Mouse (Mus musculus) MEL (cell line): ENCODE data around the gene Lig4. TPM values are rescaled to one million over a fixed set of nuclear protein-coding genes. Genes with fewer than 3 reads are reported as not detected.

Source experiments
- DNase-seq: peaks from one replicate; pipeline ENCODE4 v3.0.0; 2011; ENCODE audit warnings: low read depth, low spot score
- H3K27ac ChIP-seq: 2 replicates; pipeline ENCODE4 v1.5.1; 2012; ENCODE audit warnings: low read depth, mild to moderate bottlenecking, control low read depth, low read length, moderate library complexity; ENCODE audit not compliant: control insufficient read depth
- H3K27me3 ChIP-seq, 2 experiments: fragments of 150-350 bp in 1 of 2; sonication (generic) in 1 of 2; 2 replicates each; pipeline ENCODE4 v1.6.1; 2012; ENCODE audit warnings: low read length in 2 of 2, mild to moderate bottlenecking in 2 of 2, improper control_type of control experiment in 1 of 2, moderate library complexity in 1 of 2; ENCODE audit not compliant: insufficient read depth in 2 of 2, control insufficient read depth in 1 of 2
- H3K36me3 ChIP-seq, 2 experiments: 2 replicates each; pipeline ENCODE4 v1.6.1; 2012 to 2014; ENCODE audit warnings: low read length in 2 of 2, improper control_type of control experiment in 1 of 2, inconsistent platforms in 1 of 2, mild to moderate bottlenecking in 1 of 2; ENCODE audit not compliant: insufficient read depth in 2 of 2, control insufficient read depth in 1 of 2
- H3K4me1 ChIP-seq, 2 experiments: fragments of 150-350 bp in 1 of 2; sonication (generic) in 1 of 2; 2 replicates each; pipeline ENCODE4 v1.6.1; 2012; ENCODE audit warnings: low read length in 2 of 2, improper control_type of control experiment in 1 of 2, mild to moderate bottlenecking in 1 of 2; ENCODE audit not compliant: insufficient read depth in 2 of 2, control insufficient read depth in 1 of 2
- H3K4me3 ChIP-seq, 2 experiments: fragments of 150-350 bp in 1 of 2; sonication (generic) in 1 of 2; 2 replicates each; pipeline ENCODE4 v1.5.1; 2012; ENCODE audit warnings: low read depth in 2 of 2, low read length in 2 of 2, mild to moderate bottlenecking in 2 of 2, moderate library complexity in 2 of 2, control low read depth in 1 of 2, improper control_type of control experiment in 1 of 2; ENCODE audit not compliant: control insufficient read depth in 1 of 2, insufficient read depth in 1 of 2
- H3K79me2 ChIP-seq: 2 replicates; pipeline ENCODE4 v1.6.1; 2012; ENCODE audit warnings: mild to moderate bottlenecking, low read length, moderate library complexity; ENCODE audit not compliant: control insufficient read depth, poor library complexity, insufficient read depth
- H3K9ac ChIP-seq: 2 replicates; pipeline ENCODE4 v1.6.1; 2012; ENCODE audit warnings: low read depth, mild to moderate bottlenecking, control low read depth, low read length, moderate library complexity; ENCODE audit not compliant: control insufficient read depth, poor library complexity, severe bottlenecking
- H3K9me3 ChIP-seq: fragments of 150-350 bp; sonication (generic); replicated peaks from 2 replicates; pipeline ENCODE4 v1.6.1; 2012; ENCODE audit warnings: mild to moderate bottlenecking, low read length, improper control_type of control experiment, moderate library complexity; ENCODE audit not compliant: insufficient read depth
- BHLHE40 ChIP-seq: IDR thresholded peaks from 2 replicates; pipeline ENCODE4 v1.6.1; 2012; ENCODE audit warnings: low read depth, mild to moderate bottlenecking, inconsistent platforms, low read length, improper control_type of control experiment, borderline replicate concordance
- CHD1 ChIP-seq: IDR thresholded peaks from 2 replicates; pipeline ENCODE4 v1.6.1; 2012; ENCODE audit warnings: low read depth, mild to moderate bottlenecking, inconsistent platforms, low read length, improper control_type of control experiment
- CHD2 ChIP-seq: IDR thresholded peaks from 2 replicates; pipeline ENCODE4 v1.6.1; 2011; ENCODE audit warnings: low read length, improper control_type of control experiment
- E2F4 ChIP-seq: IDR thresholded peaks from 2 replicates; pipeline ENCODE4 v1.6.1; 2011; ENCODE audit warnings: low read depth, low read length, improper control_type of control experiment, borderline replicate concordance
- EP300 ChIP-seq, 2 experiments: IDR thresholded peaks; 2 replicates each; pipeline ENCODE4 v1.6.1; 2011; ENCODE audit warnings: improper control_type of control experiment in 2 of 2, low read length in 2 of 2, low read depth in 1 of 2, mild to moderate bottlenecking in 1 of 2
- ETS1 ChIP-seq: IDR thresholded peaks from 2 replicates; pipeline ENCODE4 v1.6.1; 2012; ENCODE audit warnings: low read depth, mild to moderate bottlenecking, inconsistent platforms, low read length, improper control_type of control experiment, moderate library complexity
- GATA1 ChIP-seq: IDR thresholded peaks from 2 replicates; pipeline ENCODE4 v1.6.1; 2011; ENCODE audit warnings: low read depth, low read length, improper control_type of control experiment
- HCFC1 ChIP-seq: IDR thresholded peaks from 2 replicates; pipeline ENCODE4 v1.6.1; 2012; ENCODE audit warnings: low read depth, mild to moderate bottlenecking, inconsistent platforms, low read length, improper control_type of control experiment, moderate library complexity
- KAT2A ChIP-seq: conservative IDR thresholded peaks from 2 replicates; pipeline ENCODE4 v1.6.1; 2012; ENCODE audit warnings: low read depth, low read length, improper control_type of control experiment, inconsistent platforms
- MAX ChIP-seq: IDR thresholded peaks from 2 replicates; pipeline ENCODE4 v1.6.1; 2011; ENCODE audit warnings: low read length, improper control_type of control experiment
- MYB ChIP-seq: IDR thresholded peaks from 2 replicates; pipeline ENCODE4 v1.6.1; 2011; ENCODE audit warnings: mild to moderate bottlenecking, low read depth, low read length, improper control_type of control experiment
- MYC ChIP-seq: IDR thresholded peaks from 2 replicates; pipeline ENCODE4 v1.6.1; 2011; ENCODE audit warnings: low read depth, mild to moderate bottlenecking, low read length, improper control_type of control experiment, moderate library complexity
- NELFE ChIP-seq: IDR thresholded peaks from 2 replicates; pipeline ENCODE4 v1.6.1; 2011; ENCODE audit warnings: low read depth, low read length, improper control_type of control experiment
- NRF1 ChIP-seq: IDR thresholded peaks from 2 replicates; pipeline ENCODE4 v1.6.1; 2014; ENCODE audit warnings: low read depth, mild to moderate bottlenecking, inconsistent platforms, low read length, improper control_type of control experiment, moderate library complexity; ENCODE audit not compliant: poor library complexity, insufficient read depth, severe bottlenecking
- POLR2AphosphoS2 ChIP-seq: IDR thresholded peaks from 2 replicates; pipeline ENCODE4 v1.6.1; 2011; ENCODE audit warnings: low read length, improper control_type of control experiment
- RCOR1 ChIP-seq: IDR thresholded peaks from 2 replicates; pipeline ENCODE4 v1.6.1; 2012; ENCODE audit warnings: low read depth, mild to moderate bottlenecking, inconsistent platforms, low read length, improper control_type of control experiment
- SIN3A ChIP-seq: IDR thresholded peaks from 2 replicates; pipeline ENCODE4 v1.6.1; 2012; ENCODE audit warnings: low read length, improper control_type of control experiment, inconsistent platforms
- TAL1 ChIP-seq: IDR thresholded peaks from 2 replicates; pipeline ENCODE4 v1.6.1; 2012; ENCODE audit warnings: mild to moderate bottlenecking, inconsistent platforms, low read length, moderate library complexity, mixed read lengths
- TBP ChIP-seq: IDR thresholded peaks from 2 replicates; pipeline ENCODE4 v1.8.0; 2011; ENCODE audit warnings: low read depth, low read length, improper control_type of control experiment
- TCF12 ChIP-seq: IDR thresholded peaks from 2 replicates; pipeline ENCODE4 v1.6.1; 2014; ENCODE audit warnings: low read depth, mild to moderate bottlenecking, inconsistent platforms, low read length, improper control_type of control experiment, moderate library complexity
- UBTF ChIP-seq: IDR thresholded peaks from 2 replicates; pipeline ENCODE4 v1.6.1; 2012; ENCODE audit warnings: low read depth, mild to moderate bottlenecking, inconsistent platforms, low read length, improper control_type of control experiment, moderate library complexity, borderline replicate concordance; ENCODE audit not compliant: insufficient read depth
- USF2 ChIP-seq, 2 experiments: IDR thresholded peaks; 2 replicates each; pipeline ENCODE4 v1.6.1; 2011 to 2012; ENCODE audit warnings: improper control_type of control experiment in 2 of 2, low read length in 2 of 2, borderline replicate concordance in 1 of 2, inconsistent platforms in 1 of 2, low read depth in 1 of 2, mild to moderate bottlenecking in 1 of 2; ENCODE audit not compliant: insufficient read depth in 1 of 2
- ZNF384 ChIP-seq: IDR thresholded peaks from 2 replicates; pipeline ENCODE4 v1.6.1; 2012; ENCODE audit warnings: low read depth, mild to moderate bottlenecking, inconsistent platforms, low read length, improper control_type of control experiment
- polyA plus RNA-seq, 2 experiments: library from polyadenylated mRNA; stranded (reverse) in 1 of 2; unstranded in 1 of 2; fragments of >175 nt in 1 of 2; fragments of >200 nt in 1 of 2; gene quantifications; 2 replicates each; pipeline versions ENCODE4 v1.2.1 to v1.2.4; 2012; ENCODE audit warnings: low replicate concordance in 2 of 2, low read depth in 1 of 2; ENCODE audit not compliant: insufficient read length in 2 of 2, insufficient read depth in 1 of 2, missing spikeins in 1 of 2
- total RNA-seq: library from RNA; depleted of rRNA; stranded (reverse); fragments of 300-350 nt; gene quantifications from 2 replicates; pipeline ENCODE4 v1.2.3, GENCODE M21; 2012

Lig4 gene
- total and polyA plus RNA-seq, 3 experiments, result 1.7 to 3.6 TPM; not detected in 1

DNA sequence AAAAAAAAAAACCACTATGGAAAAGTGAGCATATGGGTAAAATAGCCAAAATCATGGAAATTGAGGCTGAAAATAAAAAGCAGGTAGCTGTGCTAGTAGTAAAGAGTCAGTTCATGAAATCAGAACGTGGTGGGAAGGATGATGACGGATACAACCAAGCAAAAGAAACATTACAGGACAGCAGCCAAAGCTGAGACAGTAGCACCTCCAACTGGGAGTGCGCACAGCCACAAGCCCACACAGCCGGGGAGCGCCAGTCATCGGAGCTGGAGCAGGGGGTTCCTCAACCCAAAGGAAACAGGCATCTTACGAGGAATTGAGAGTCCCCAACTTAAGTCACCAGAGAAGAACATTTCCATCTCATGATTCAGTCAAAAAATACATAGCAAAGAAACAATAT lies 26.6 kb upstream of the Lig4 start:
- H3K4me3 ChIP-seq, result no peak overlapping the region
- no peaks in the 10 kb centered on the region for H3K79me2 ChIP-seq
- no peak for TF ChIP-seq HCFC1
- TF ChIP-seq NRF1, result no peak
- TF ChIP-seq TCF12, result no peak
- no peak for TF ChIP-seq USF2 (IDR thresholded peaks at IDR 0.05; ENCODE audit: borderline replicate concordance in 1 of 2, insufficient read depth in 1 of 2, low read depth in 1 of 2, low read length in 2 of 2)
- no peak for TF ChIP-seq ETS1
- no peak for TF ChIP-seq E2F4
- TF ChIP-seq TAL1, result no peak
- TF ChIP-seq CHD2, result no peak
- no peak for TF ChIP-seq ZNF384
- TF ChIP-seq MYC, result no peak
- no peak for TF ChIP-seq BHLHE40
- no peak for TF ChIP-seq GATA1
- no peaks in the 10 kb centered on the region for H3K36me3 ChIP-seq
- no peaks in the 10 kb centered on the region for H3K9me3 ChIP-seq
- H3K4me1 ChIP-seq, result no peaks in the 10 kb centered on the region
- no peak for DNase-seq
- no peak overlapping the region for H3K27ac ChIP-seq
- no peak overlapping the region for H3K9ac ChIP-seq
- no peaks in the 10 kb centered on the region for H3K27me3 ChIP-seq

DNA sequence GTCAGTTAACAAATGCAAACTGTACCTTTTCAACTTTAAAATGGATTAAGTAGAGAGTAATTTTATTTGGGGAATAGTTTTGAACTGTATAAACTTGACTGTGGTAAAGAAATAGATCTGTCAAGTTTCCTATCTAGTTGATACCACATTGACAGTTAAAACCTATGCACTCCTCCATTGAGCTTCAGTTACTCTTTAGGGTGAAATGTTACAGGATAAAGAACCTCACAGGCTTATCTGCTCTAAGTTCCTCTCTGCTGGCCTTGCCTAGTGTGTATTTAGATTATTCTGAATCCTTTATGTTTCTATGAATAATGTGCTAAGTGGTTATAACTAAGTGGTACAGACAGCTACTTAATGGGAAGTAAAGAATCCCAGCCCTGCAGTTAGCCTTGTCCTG lies 2.7 kb upstream of the Lig4 start:
- Histone ChIP-seq H3K4me1 (peaks cover 0 to 20% of the 10 kb centered on the region in 2 experiments; a peak in 3 of 4 replicates), H3K36me3 (peaks cover 0 to 32% of the 10 kb centered on the region in 2 experiments; a peak in 3 of 4 replicates), H3K4me3 (peak overlapping the region in 1 of 2 experiments; percentile 3; a peak in 2 of 4 replicates), H3K79me2 (peaks cover 58% of the 10 kb centered on the region), H3K9me3 (no peaks in the 10 kb centered on the region), H3K27me3 (no peaks in the 10 kb centered on the region), H3K27ac (peak overlapping the region; percentile 79), H3K9ac (no peak overlapping the region)
- peak; percentile 65 for DNase-seq
- TF ChIP-seq MAX (no peak), EP300 (IDR thresholded peaks at IDR 0.05; ENCODE audit: low read depth in 1 of 2, low read length in 2 of 2) (peak; percentile 81 to 89), MYC (0 out of 2 replicates have a peak, but pooled peaks have one; percentile 41), POLR2AphosphoS2 (no peak), TBP (no peak), NELFE (no peak), ETS1 (0 out of 2 replicates have a peak, but pooled peaks have one; percentile 33), CHD2 (no peak), GATA1 (peak; percentile 73), E2F4 (no peak), KAT2A (no peak), USF2 (IDR thresholded peaks at IDR 0.05; ENCODE audit: borderline replicate concordance in 1 of 2, insufficient read depth in 1 of 2, low read depth in 1 of 2, low read length in 2 of 2) (no peak), RCOR1 (0 out of 2 replicates have a peak, but pooled peaks have one; percentile 27), TCF12 (0 out of 2 replicates have a peak, but pooled peaks have one; percentile 56), MYB (peak; percentile 85), NRF1 (no peak), CHD1 (no peak), SIN3A (peak; percentile 70; the same call in 1 of the 2 replicates), UBTF (no peak)
